11 mouse cellular contexts compared by ENCODE assay signal in genomic region chr14:45654876-45655416, GRCm38 (mm10). TPM values are rescaled to one million over a fixed set of nuclear protein-coding genes. Genes with fewer than 3 reads are reported as not detected.
DNase-seq lines count a peak whose midpoint lies in the region; ATAC-seq and TF ChIP-seq lines count a peak whose summit lies in the region.
"Had no signal": no experiment of that assay in that cellular context is flagged by ENCODE, and none has a peak within 500 bp of the region (broad histone marks: within the 10 kb centered on the region; RNA-seq: fewer than 3 reads in every experiment).

No protein-coding gene starts in this region.

- TF ChIP-seq POLR2A in thymus, adult 2 months (IDR thresholded peaks at IDR 0.05; ENCODE audit: control insufficient read depth, extremely low read depth, insufficient read depth, low read length, poor library complexity), result no peak

- TF ChIP-seq CTCF in left cerebral cortex, adult 2 months (IDR thresholded peaks at IDR 0.05), result no peak
- no peak for TF ChIP-seq CTCF in midbrain, postnatal 0 days (IDR thresholded peaks at IDR 0.05)
- no peak for TF ChIP-seq CTCF in thymus, adult 2 months (IDR thresholded peaks at IDR 0.05; ENCODE audit: borderline replicate concordance, control insufficient read depth, extremely low read depth, insufficient read depth, low read length, poor library complexity)

- H3K4me2 ChIP-seq in limb, embryonic 13.5 days (replicated peaks), result peak overlapping the region; percentile 98
- H3K4me2 ChIP-seq in midbrain, postnatal 0 days (ENCODE audit: low read depth, low read length, poor library complexity, severe bottlenecking), result peak overlapping the region; percentile 78

- no peak for ATAC-seq in erythroblast, adult 5-6 weeks (replicated peaks; ENCODE audit: low FRiP score, poor library complexity, severe bottlenecking)
- no peak for ATAC-seq in limb, embryonic 13.5 days (ENCODE audit: low FRiP score, low read depth)
- ATAC-seq in midbrain, postnatal 0 days (ENCODE audit: low FRiP score), result no peak
- ATAC-seq: Patski had no signal

- H3K9ac ChIP-seq in limb, embryonic 13.5 days, result no peak overlapping the region
- no peak overlapping the region for H3K9ac ChIP-seq in midbrain, postnatal 0 days (replicated peaks; ENCODE audit: low read length, poor library complexity, severe bottlenecking)

- DNase-seq in left cerebral cortex, adult 2 months (ENCODE audit: extremely low spot score in 1 of 2, low spot score in 2 of 2), result no peak
- DNase-seq in left cerebral cortex, postnatal 14 days (ENCODE audit: low spot score in 2 of 2), result no peak
- no peak for DNase-seq in midbrain, postnatal 0 days (ENCODE audit: low spot score)
- no peak for DNase-seq in thymus, adult 2 months
- DNase-seq in right cerebral cortex, postnatal 10 days (ENCODE audit: low spot score in 2 of 2), result no peak
- DNase-seq: gastrocnemius, postnatal 36 days had no signal

- no peaks in the 10 kb centered on the region for H3K9me3 ChIP-seq in erythroblast, embryonic 14.5 days (ENCODE audit: control insufficient read depth, low read length)
- no peaks in the 10 kb centered on the region for H3K9me3 ChIP-seq in limb, embryonic 13.5 days
- H3K9me3 ChIP-seq in midbrain, postnatal 0 days (ENCODE audit: low read length), result no peaks in the 10 kb centered on the region

- WGBS in limb, embryonic 13.5 days, result 79% methylated on average over 13 of the region's 13 CpGs
- WGBS in midbrain, postnatal 0 days, result 73% methylated on average over 13 of the region's 13 CpGs
- WGBS in thymus, adult 2 months, result 95% methylated on average over 13 of the region's 13 CpGs

- peaks cover 81% of the 10 kb centered on the region for H3K4me1 ChIP-seq in erythroblast, embryonic 14.5 days (ENCODE audit: control insufficient read depth)
- H3K4me1 ChIP-seq in limb, embryonic 13.5 days, result peaks cover 29% of the 10 kb centered on the region
- H3K4me1 ChIP-seq in midbrain, postnatal 0 days (ENCODE audit: insufficient read depth, low read length), result peaks cover 17% of the 10 kb centered on the region
- peaks cover 9% of the 10 kb centered on the region for H3K4me1 ChIP-seq in thymus, adult 2 months (replicated peaks; ENCODE audit: control insufficient read depth, insufficient read depth, low read length)

- intact Hi-C loops in left cerebral cortex, adult 2 months (cut with DNase I), result no loop called here
- intact Hi-C loops in left cerebral cortex, postnatal 14 days (cut with DNase I), result loop anchor here (5.0 kb wide), 1 partner anchor 37 kb away; no protein-coding TSS in a partner anchor

- H3K36me3 ChIP-seq in erythroblast, embryonic 14.5 days (ENCODE audit: control insufficient read depth), result peaks cover 28% of the 10 kb centered on the region
- no peaks in the 10 kb centered on the region for H3K36me3 ChIP-seq in limb, embryonic 13.5 days
- no peaks in the 10 kb centered on the region for H3K36me3 ChIP-seq in midbrain, postnatal 0 days (ENCODE audit: insufficient read depth, low read length)
- no peaks in the 10 kb centered on the region for H3K36me3 ChIP-seq in thymus, adult 2 months (ENCODE audit: control insufficient read depth, insufficient read depth, low read length)

- H3K27ac ChIP-seq in left cerebral cortex, adult 2 months, result peak overlapping the region; percentile 24; the same call in 1 of the 2 replicates
- no peak overlapping the region for H3K27ac ChIP-seq in limb, embryonic 13.5 days
- H3K27ac ChIP-seq in midbrain, postnatal 0 days (ENCODE audit: low read depth, low read length), result no peak overlapping the region
- no peak overlapping the region for H3K27ac ChIP-seq in thymus, adult 2 months (ENCODE audit: control insufficient read depth, insufficient read depth, low read length)
- H3K27ac ChIP-seq: stomach, postnatal 0 days had no signal

- H3K27me3 ChIP-seq in erythroblast, embryonic 14.5 days (ENCODE audit: control insufficient read depth), result peaks cover 12% of the 10 kb centered on the region
- no peaks in the 10 kb centered on the region for H3K27me3 ChIP-seq in limb, embryonic 13.5 days
- H3K27me3 ChIP-seq in midbrain, postnatal 0 days (ENCODE audit: insufficient read depth, low read length), result no peaks in the 10 kb centered on the region
- no peaks in the 10 kb centered on the region for H3K27me3 ChIP-seq in thymus, adult 2 months (ENCODE audit: control insufficient read depth, insufficient read depth, low read length)
- H3K27me3 ChIP-seq: Patski had no signal

- peak overlapping the region; percentile 91 for H3K4me3 ChIP-seq in erythroblast, embryonic 14.5 days (replicated peaks)
- peak overlapping the region; percentile 85 for H3K4me3 ChIP-seq in left cerebral cortex, adult 2 months
- no peak overlapping the region for H3K4me3 ChIP-seq in limb, embryonic 13.5 days
- peak overlapping the region; percentile 96 for H3K4me3 ChIP-seq in midbrain, postnatal 0 days (ENCODE audit: low read depth, low read length)
- no peak overlapping the region for H3K4me3 ChIP-seq in thymus, adult 2 months (ENCODE audit: control insufficient read depth, insufficient read depth, low read length)

RNA-seq across cellular contexts. Expression of gene Ddhd1, which starts 3.0 kb away (rescaled TPM):
- 0.93 and 1.0 TPM in 2 replicates for polyA plus RNA-seq in erythroblast, embryonic 14.5 days (2012)
- total RNA-seq in erythroblast, adult 5-6 weeks (2015; ENCODE audit: low replicate concordance), result 42.1 and 42.8 TPM in 2 replicates
- total RNA-seq in erythroblast, adult 5-6 weeks (2017; ENCODE audit: low replicate concordance), result 89.2 and 151 TPM in 2 replicates
- 10 to 100 TPM; 79.7 to 82.8 TPM for total RNA-seq in left cerebral cortex, adult 2 months (2021)
- total RNA-seq in left cerebral cortex, postnatal 14 days (2021), result 10 to 100 TPM; 73.9 to 75.6 TPM
- 5.9 and 6.8 TPM in 2 replicates for polyA plus RNA-seq in limb, embryonic 13.5 days (2015; fragmentation: Nextera tagmentation; extraction: Ambion mirVana)
- total RNA-seq in midbrain, postnatal 0 days (2014; rRNA removed), result 60.2 and 61.3 TPM in 2 replicates
- 12.3 and 14.9 TPM in 2 replicates for polyA plus RNA-seq in midbrain, postnatal 0 days (2015; fragmentation: Nextera tagmentation; extraction: Ambion mirVana)
- 21.2 and 22.7 TPM in 2 replicates for polyA plus RNA-seq in thymus, adult 2 months (2012; rRNA removed)

Comparison
In these comparisons a context has a peak if more than half of its experiments do, and no peak if none do; other contexts are left out.
1. H3K4me3 ChIP-seq: peak in erythroblast, embryonic 14.5 days (single experiment), left cerebral cortex, adult 2 months (single experiment) and midbrain, postnatal 0 days (single experiment); none in limb, embryonic 13.5 days (single experiment) and thymus, adult 2 months (single experiment).